Comparison of ENCODE assay signal across 16 mouse cellular contexts in the genomic region with DNA sequence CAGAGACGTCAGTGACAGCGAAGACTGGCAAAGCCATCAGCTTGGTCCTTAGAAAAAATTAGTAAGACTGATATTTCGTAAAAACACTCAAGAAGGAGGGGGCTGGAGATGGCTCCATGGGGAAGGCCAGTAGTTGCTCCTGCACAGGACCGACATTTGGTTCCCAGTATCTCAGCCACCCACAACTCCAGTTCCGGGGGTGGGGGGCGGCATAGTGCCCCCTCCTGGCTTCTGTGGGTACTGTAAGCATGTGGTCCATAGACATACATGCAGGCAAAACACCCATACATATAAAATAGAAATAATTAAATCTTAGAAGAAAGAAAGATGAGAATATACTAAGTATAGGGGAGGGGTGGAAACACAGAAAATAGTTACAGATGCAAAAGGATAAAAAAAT.
A peak's percentile ranks its signal among the peaks of the same experiment; 100 is the strongest.
DNase-seq lines count a peak whose midpoint lies in the region; ATAC-seq and TF ChIP-seq lines count a peak whose summit lies in the region.
"Had no signal": no experiment of that assay in that cellular context is flagged by ENCODE, and none has a peak within 500 bp of the region (broad histone marks: within the 10 kb centered on the region; RNA-seq: fewer than 3 reads in every experiment).

No protein-coding gene starts in this region.

- TF ChIP-seq CTCF in forebrain, postnatal 0 days (IDR thresholded peaks at IDR 0.05; ENCODE audit: low read depth): peak; percentile 20; the same call in 1 of the 2 replicates
- TF ChIP-seq CTCF in liver, postnatal 0 days (IDR thresholded peaks at IDR 0.05; ENCODE audit: low read depth): peak; percentile 48
- TF ChIP-seq CTCF in ES-Bruce4 (IDR thresholded peaks at IDR 0.05; ENCODE audit: low read depth, low read length): peak; percentile 50

- TF ChIP-seq EP300 in liver, postnatal 0 days (IDR thresholded peaks at IDR 0.05; ENCODE audit: low read depth): no peak
- TF ChIP-seq EP300 in ES-Bruce4 (IDR thresholded peaks at IDR 0.05; ENCODE audit: insufficient read depth, low read depth, low read length): no peak

- no peak overlapping the region for H3K9ac ChIP-seq in forebrain, postnatal 0 days
- no peak overlapping the region for H3K9ac ChIP-seq in forebrain, embryonic 12.5 days
- no peak overlapping the region for H3K9ac ChIP-seq in liver, postnatal 0 days (replicated peaks)
- H3K9ac ChIP-seq in liver, embryonic 11.5 days (ENCODE audit: low read depth, low read length): no peak overlapping the region
- H3K9ac ChIP-seq in ES-Bruce4 (ENCODE audit: low read depth, poor library complexity, severe bottlenecking): no peak overlapping the region
- H3K9ac ChIP-seq: lung, embryonic 15.5 days; stomach, embryonic 15.5 days had no signal

- H3K27me3 ChIP-seq in forebrain, postnatal 0 days (ENCODE audit: insufficient read depth, low read length): no peaks in the 10 kb centered on the region
- H3K27me3 ChIP-seq in forebrain, embryonic 12.5 days: no peaks in the 10 kb centered on the region
- H3K27me3 ChIP-seq in liver, postnatal 0 days (ENCODE audit: insufficient read depth, low read length): no peaks in the 10 kb centered on the region
- H3K27me3 ChIP-seq in liver, embryonic 11.5 days (replicated peaks; ENCODE audit: control insufficient read depth, insufficient read depth, low read length): no peaks in the 10 kb centered on the region
- H3K27me3 ChIP-seq in ES-Bruce4 (ENCODE audit: control insufficient read depth, insufficient read depth, low read length, poor library complexity, severe bottlenecking): no peaks in the 10 kb centered on the region
- H3K27me3 ChIP-seq: lung, embryonic 15.5 days; stomach, embryonic 15.5 days had no signal

- no peak overlapping the region; the same call in 1 of the 2 replicates for H3K27ac ChIP-seq in forebrain, postnatal 0 days (ENCODE audit: low read depth, low read length)
- H3K27ac ChIP-seq in forebrain, embryonic 12.5 days: no peak overlapping the region
- H3K27ac ChIP-seq in liver, postnatal 0 days (ENCODE audit: low read depth): no peak overlapping the region
- no peak overlapping the region for H3K27ac ChIP-seq in liver, embryonic 11.5 days (ENCODE audit: low read depth, low read length)
- H3K27ac ChIP-seq in ES-Bruce4 (ENCODE audit: insufficient read depth, low read length): no peak overlapping the region
- H3K27ac ChIP-seq: lung, embryonic 15.5 days; stomach, embryonic 15.5 days had no signal

- H3K4me3 ChIP-seq in forebrain, postnatal 0 days (ENCODE audit: low read depth, low read length): no peak overlapping the region
- H3K4me3 ChIP-seq in forebrain, embryonic 12.5 days (replicated peaks): no peak overlapping the region
- H3K4me3 ChIP-seq in liver, postnatal 0 days (ENCODE audit: low read depth, low read length): no peak overlapping the region
- H3K4me3 ChIP-seq in liver, embryonic 11.5 days (ENCODE audit: low read depth, low read length): no peak overlapping the region
- H3K4me3 ChIP-seq in ES-Bruce4 (ENCODE audit: low read depth, low read length): no peak overlapping the region
- H3K4me3 ChIP-seq: lung, embryonic 15.5 days; stomach, embryonic 15.5 days had no signal

- 0 out of 2 replicates have a peak, but pooled peaks cover 3% of the 10 kb centered on the region for H3K36me3 ChIP-seq in forebrain, postnatal 0 days (ENCODE audit: insufficient read depth)
- no peaks in the 10 kb centered on the region for H3K36me3 ChIP-seq in forebrain, embryonic 12.5 days (replicated peaks)
- no peaks in the 10 kb centered on the region; the same call in 1 of the 2 replicates for H3K36me3 ChIP-seq in liver, postnatal 0 days (replicated peaks; ENCODE audit: insufficient read depth, low read length)
- no peaks in the 10 kb centered on the region for H3K36me3 ChIP-seq in liver, embryonic 11.5 days (ENCODE audit: control insufficient read depth, insufficient read depth, low read length)
- H3K36me3 ChIP-seq in ES-Bruce4 (ENCODE audit: control insufficient read depth, insufficient read depth, low read length, poor library complexity, severe bottlenecking): no peaks in the 10 kb centered on the region
- H3K36me3 ChIP-seq: lung, embryonic 15.5 days; stomach, embryonic 15.5 days had no signal

- TF ChIP-seq POLR2A in ES-Bruce4 (IDR thresholded peaks at IDR 0.05; ENCODE audit: insufficient read depth, low read length): no peak

- ATAC-seq in forebrain, postnatal 0 days: no peak
- ATAC-seq in forebrain, embryonic 12.5 days (ENCODE audit: low FRiP score): no peak
- no peak for ATAC-seq in liver, postnatal 0 days
- ATAC-seq in liver, embryonic 11.5 days (replicated peaks; ENCODE audit: low FRiP score): no peak
- ATAC-seq: intestine, embryonic 16.5 days had no signal

- no peaks in the 10 kb centered on the region for H3K9me3 ChIP-seq in forebrain, postnatal 0 days (ENCODE audit: low read length)
- H3K9me3 ChIP-seq in forebrain, embryonic 12.5 days: 0 out of 2 replicates have a peak, but pooled peaks cover 3% of the 10 kb centered on the region
- no peaks in the 10 kb centered on the region for H3K9me3 ChIP-seq in liver, postnatal 0 days (ENCODE audit: low read length)
- no peaks in the 10 kb centered on the region for H3K9me3 ChIP-seq in liver, embryonic 11.5 days (ENCODE audit: control insufficient read depth, low read length)
- no peaks in the 10 kb centered on the region for H3K9me3 ChIP-seq in ES-Bruce4 (replicated peaks; ENCODE audit: control insufficient read depth, insufficient read depth, low read length, poor library complexity, severe bottlenecking)
- H3K9me3 ChIP-seq: lung, embryonic 15.5 days; stomach, embryonic 15.5 days had no signal

- no peak for DNase-seq in forebrain, postnatal 0 days
- no peak for DNase-seq in liver, postnatal 0 days
- no peak for DNase-seq in liver, embryonic 11.5 days (ENCODE audit: low spot score)
- peak; percentile 60 for DNase-seq in induced T-regulatory cell, adult 2 months (ENCODE audit: low read depth)
- no peak for DNase-seq in ovary, postnatal 14 days (ENCODE audit: low spot score)
- DNase-seq in layer of hippocampus, postnatal 10 days (ENCODE audit: low spot score in 2 of 2): no peak
- DNase-seq: adrenal gland, postnatal 36 days; cerebellum, adult 2 months; heart, postnatal 4 days; left cerebral cortex, postnatal 4 days; right cerebral cortex, postnatal 25 days had no signal

- no peak overlapping the region for H3K4me2 ChIP-seq in forebrain, postnatal 0 days (ENCODE audit: low read depth)
- H3K4me2 ChIP-seq in forebrain, embryonic 12.5 days: no peak overlapping the region
- H3K4me2 ChIP-seq in liver, postnatal 0 days (ENCODE audit: low read depth, low read length): no peak overlapping the region
- no peak overlapping the region for H3K4me2 ChIP-seq in liver, embryonic 11.5 days
- H3K4me2 ChIP-seq: lung, embryonic 15.5 days; stomach, embryonic 15.5 days had no signal

- peaks cover 5% of the 10 kb centered on the region; the same call in 1 of the 2 replicates for H3K4me1 ChIP-seq in forebrain, postnatal 0 days (ENCODE audit: insufficient read depth)
- H3K4me1 ChIP-seq in forebrain, embryonic 12.5 days: 0 out of 2 replicates have a peak, but pooled peaks cover 7% of the 10 kb centered on the region
- no peaks in the 10 kb centered on the region for H3K4me1 ChIP-seq in liver, postnatal 0 days (ENCODE audit: insufficient read depth)
- H3K4me1 ChIP-seq in liver, embryonic 11.5 days (replicated peaks; ENCODE audit: control insufficient read depth, insufficient read depth, low read length): no peaks in the 10 kb centered on the region
- H3K4me1 ChIP-seq in ES-Bruce4 (ENCODE audit: control insufficient read depth, insufficient read depth, low read length): no peaks in the 10 kb centered on the region
- H3K4me1 ChIP-seq: lung, embryonic 15.5 days; stomach, embryonic 15.5 days had no signal

- WGBS in forebrain, postnatal 0 days: 64% methylated on average over 6 of the region's 6 CpGs
- WGBS in forebrain, embryonic 12.5 days: 69% methylated on average over 6 of the region's 6 CpGs
- WGBS in liver, postnatal 0 days (ENCODE audit: insufficient replicate concordance): 56% methylated on average over 6 of the region's 6 CpGs
- 58% methylated on average over 6 of the region's 6 CpGs for WGBS in liver, embryonic 11.5 days
